Mouse (Mus musculus) effector memory CD4-positive, alpha-beta T cell, adult 7 months (primary cell): ENCODE measurements around the gene Gm4131. TPM values are rescaled to one million over a fixed set of nuclear protein-coding genes. Genes with fewer than 3 reads are reported as not detected.

Source experiments
- polyA plus RNA-seq: library from polyadenylated mRNA; unstranded; fragments of 100-300 nt; shearing (Covaris generic); gene quantifications from one replicate; pipeline ENCODE4 v1.2.1, GENCODE M21; 2017

Gene Gm4131
- polyA plus RNA-seq, result not detected

DNA sequence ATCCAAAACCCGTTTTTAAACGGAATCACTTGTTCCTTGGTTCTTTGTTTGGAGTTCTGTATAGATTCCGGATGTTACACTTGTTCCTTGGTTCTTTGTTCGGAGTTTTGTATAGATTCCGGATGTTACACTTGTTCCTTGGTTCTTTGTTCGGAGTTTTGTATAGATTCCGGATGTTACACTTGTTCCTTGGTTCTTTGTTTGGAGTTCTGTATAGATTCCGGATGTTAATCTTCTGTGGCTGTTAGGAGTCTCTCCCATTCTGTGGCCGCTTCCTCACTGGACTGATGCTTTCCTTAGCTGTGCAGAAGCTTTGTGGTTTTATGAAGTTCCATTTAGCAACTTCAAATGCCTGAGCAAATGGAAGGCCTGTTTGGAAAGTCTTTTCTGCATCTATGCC, at the start of gene Gm4131:
Gene Gm4131, minus strand, starts transcription at position 101 of the 400 bp plus-strand sequence.

DNA sequence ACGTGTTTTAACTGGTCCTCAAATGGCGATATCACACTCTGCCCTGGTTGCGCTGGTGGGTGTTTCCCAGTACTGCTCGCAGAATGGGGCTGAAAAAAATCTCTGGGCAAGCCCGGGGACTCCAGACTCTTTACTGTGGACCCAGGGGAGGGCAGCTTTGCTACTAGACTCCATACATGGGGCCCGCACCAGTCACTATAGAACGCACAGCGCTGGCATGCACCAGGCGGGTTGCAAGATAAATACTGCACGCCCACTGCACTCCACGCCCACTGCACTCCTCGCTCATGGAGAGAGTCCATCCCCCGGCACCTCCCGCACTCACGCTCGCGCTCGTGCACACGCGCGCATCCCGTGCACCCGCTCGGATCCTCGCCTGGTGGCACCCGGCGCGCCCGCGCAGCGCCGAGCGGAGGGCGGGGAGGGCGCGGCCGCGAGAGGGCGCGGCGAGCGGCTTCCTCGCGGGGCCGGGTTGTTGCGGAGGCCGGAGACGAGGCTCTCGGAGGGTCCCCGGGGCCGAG, 11.4 kb downstream of the Gm4131 start, which contains the start of gene Fam124a:
Gene Fam124a, plus strand, starts transcription at position 429 of the 521 bp plus-strand sequence.

DNA sequence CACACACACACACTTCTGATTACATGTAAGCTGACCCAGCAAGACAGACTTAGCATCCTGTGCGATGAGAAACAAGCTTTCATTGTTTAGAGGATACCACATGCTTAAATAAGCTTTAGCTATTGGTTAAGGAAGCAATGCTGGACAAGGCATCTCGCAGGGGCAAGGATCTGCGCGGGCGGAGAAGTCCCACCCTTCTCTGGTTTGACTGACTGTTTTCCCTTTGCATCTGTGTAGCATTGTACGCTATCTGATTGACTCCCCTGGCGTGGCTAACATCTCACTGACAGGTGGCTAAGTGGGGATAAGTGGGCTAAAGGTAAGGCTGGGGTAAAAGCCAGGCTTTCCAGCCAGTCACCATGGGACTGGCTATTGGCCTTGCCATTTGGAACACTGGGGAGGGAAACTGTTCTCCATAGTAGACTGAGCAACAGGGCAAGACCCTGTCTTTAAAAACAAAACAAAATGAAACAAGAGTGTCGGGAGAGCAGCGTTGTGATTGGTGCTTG, 110.4 kb downstream of the Gm4131 start, which contains the start of gene Gucy1b2:
Gene Gucy1b2, minus strand, starts transcription at position 51 of the 509 bp plus-strand sequence.

Other genes starting within 250 kb of the Gm4131 start
- gene Gucy1b2, start 110.6 kb downstream of the Gm4131 start, polyA plus RNA-seq, result 0.13 TPM
- 0.56 TPM for gene Fam124a, start 11.2 kb downstream of the Gm4131 start, polyA plus RNA-seq
- gene Serpine3, start 96.7 kb upstream of the Gm4131 start, polyA plus RNA-seq, result not detected
- gene Ints6, start 194.2 kb upstream of the Gm4131 start, polyA plus RNA-seq, result 75.4 TPM